Mouse (Mus musculus): ENCODE measurements around the gene Mmp11. TPM values are rescaled to one million over a fixed set of nuclear protein-coding genes. Genes with fewer than 3 reads are reported as not detected.
A peak's percentile ranks its signal among the peaks of the same experiment; 100 is the strongest.

Gene Mmp11
- polyA plus RNA-seq, 1 experiment from 2014 or later: 56.1 TPM

DNA sequence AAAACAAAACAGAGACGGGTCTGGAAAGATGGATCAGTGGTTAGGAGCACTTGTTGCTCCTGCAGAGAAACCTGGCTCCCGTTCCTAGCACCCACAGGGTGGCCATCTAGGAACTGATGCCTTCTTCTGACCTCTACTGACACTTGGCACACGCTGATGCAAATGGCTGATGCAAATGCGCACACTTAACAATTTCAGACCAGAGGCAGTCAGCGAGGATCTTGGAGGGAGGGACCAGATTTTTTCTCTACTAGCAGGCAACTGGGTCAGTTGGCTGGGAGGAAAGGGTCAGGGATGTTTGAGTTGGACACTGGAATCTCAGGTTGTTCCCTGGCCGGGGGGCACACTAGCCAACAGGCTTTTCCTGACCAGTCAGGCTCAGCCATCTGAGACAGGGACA, 3.4 kb downstream of the Mmp11 start, which contains the start of gene Chchd10:
Gene Chchd10, plus strand, starts transcription at position 240 of the 400 bp plus-strand sequence.
- 20% methylated on average over 6 of the region's 6 CpGs for WGBS
- Histone ChIP-seq H3K4me3 (ENCODE audit: low read depth, low read length) (peak within 1 kb of the TSS; percentile 64), H3K9ac (replicated peaks; ENCODE audit: low read length) (peak within 1 kb of the TSS; percentile 93), H3K27ac (replicated peaks; ENCODE audit: low read depth, low read length) (0 out of 2 replicates have a peak within 1 kb of the TSS, but pooled peaks have one; percentile 49), H3K4me2 (ENCODE audit: low read depth, low read length) (peak within 1 kb of the TSS; percentile 96), H3K4me1 (ENCODE audit: control insufficient read depth, insufficient read depth, low read length) (peaks cover 8% of the 10 kb centered on the region), H3K36me3 (replicated peaks; ENCODE audit: control insufficient read depth, insufficient read depth, low read depth, low read length) (no peaks in the 10 kb centered on the region), H3K9me3 (replicated peaks; ENCODE audit: control insufficient read depth, low read length) (no peaks in the 10 kb centered on the region), H3K27me3 (ENCODE audit: control insufficient read depth, insufficient read depth, low read length) (peaks cover 17% of the 10 kb centered on the region)
- no peak for ATAC-seq (replicated peaks; ENCODE audit: insufficient number of reproducible peaks, low FRiP score, low TSS enrichment, low read depth)
- no peak for DNase-seq (ENCODE audit: low spot score)

GRCm38 (mm10) chr10:75932081-75932678, 4.1 kb downstream of the Mmp11 start:
- Histone ChIP-seq H3K36me3 (replicated peaks; ENCODE audit: control insufficient read depth, insufficient read depth, low read depth, low read length) (no peaks in the 10 kb centered on the region), H3K4me2 (ENCODE audit: low read depth, low read length) (peak overlapping the region; percentile 96), H3K4me1 (ENCODE audit: control insufficient read depth, insufficient read depth, low read length) (peaks cover 8% of the 10 kb centered on the region), H3K27me3 (ENCODE audit: control insufficient read depth, insufficient read depth, low read length) (peaks cover 16% of the 10 kb centered on the region), H3K27ac (replicated peaks; ENCODE audit: low read depth, low read length) (0 out of 2 replicates have a peak overlapping the region, but pooled peaks have one; percentile 49), H3K4me3 (ENCODE audit: low read depth, low read length) (peak overlapping the region; percentile 64), H3K9ac (replicated peaks; ENCODE audit: low read length) (peak overlapping the region; percentile 93), H3K9me3 (replicated peaks; ENCODE audit: control insufficient read depth, low read length) (no peaks in the 10 kb centered on the region)
- peak; percentile 80 for ATAC-seq (replicated peaks; ENCODE audit: insufficient number of reproducible peaks, low FRiP score, low TSS enrichment, low read depth)
- 1% methylated on average over 30 of the region's 44 CpGs for WGBS
- DNase-seq (ENCODE audit: low spot score): peak; percentile 80

DNA sequence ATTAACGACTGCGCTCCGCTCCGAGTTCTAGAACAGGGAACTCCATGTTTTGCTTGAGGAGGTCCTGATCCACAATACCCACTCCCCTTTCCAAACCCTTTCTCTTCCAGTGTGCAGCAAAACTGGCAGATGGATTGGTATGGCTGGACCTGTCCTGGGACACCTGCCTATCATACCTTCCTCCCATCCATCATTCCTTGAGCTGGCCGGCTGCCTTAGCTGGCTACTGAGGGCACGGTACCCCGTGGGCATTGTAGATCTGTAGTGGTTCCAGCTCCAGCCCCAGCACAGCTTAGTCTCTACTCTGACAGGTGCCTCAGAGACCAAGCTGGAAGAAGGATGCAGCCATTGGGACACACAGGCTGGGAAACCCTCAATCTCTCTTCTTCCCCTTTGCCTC, 5.0 kb downstream of the Mmp11 start:
- no peak for DNase-seq (ENCODE audit: low spot score)
- ATAC-seq (replicated peaks; ENCODE audit: insufficient number of reproducible peaks, low FRiP score, low TSS enrichment, low read depth): no peak
- peaks cover 10% of the 10 kb centered on the region for H3K27me3 ChIP-seq (ENCODE audit: control insufficient read depth, insufficient read depth, low read length)
- WGBS: 14% methylated on average over 7 of the region's 7 CpGs
- H3K27ac ChIP-seq (replicated peaks; ENCODE audit: low read depth, low read length): no peak overlapping the region
- peaks cover 8% of the 10 kb centered on the region for H3K4me1 ChIP-seq (ENCODE audit: control insufficient read depth, insufficient read depth, low read length)
- peak overlapping the region; percentile 96 for H3K4me2 ChIP-seq (ENCODE audit: low read depth, low read length)
- H3K36me3 ChIP-seq (replicated peaks; ENCODE audit: control insufficient read depth, insufficient read depth, low read depth, low read length): no peaks in the 10 kb centered on the region
- H3K9ac ChIP-seq (replicated peaks; ENCODE audit: low read length): peak overlapping the region; percentile 93
- H3K9me3 ChIP-seq (replicated peaks; ENCODE audit: control insufficient read depth, low read length): no peaks in the 10 kb centered on the region
- peak overlapping the region; percentile 64 for H3K4me3 ChIP-seq (ENCODE audit: low read depth, low read length)

- Histone ChIP-seq H3K4me2 (ENCODE audit: low read depth, low read length) (peak overlapping the region; percentile 8; the same call in 1 of the 2 replicates), H3K9me3 (replicated peaks; ENCODE audit: control insufficient read depth, low read length) (no peaks in the 10 kb centered on the region), H3K4me3 (ENCODE audit: low read depth, low read length) (no peak overlapping the region), H3K9ac (replicated peaks; ENCODE audit: low read length) (no peak overlapping the region), H3K36me3 (replicated peaks; ENCODE audit: control insufficient read depth, insufficient read depth, low read depth, low read length) (no peaks in the 10 kb centered on the region), H3K27ac (replicated peaks; ENCODE audit: low read depth, low read length) (no peak overlapping the region), H3K4me1 (ENCODE audit: control insufficient read depth, insufficient read depth, low read length) (peaks cover 8% of the 10 kb centered on the region), H3K27me3 (ENCODE audit: control insufficient read depth, insufficient read depth, low read length) (peaks cover 2% of the 10 kb centered on the region)
- 23% methylated on average over 6 of the region's 6 CpGs for WGBS
- ATAC-seq (replicated peaks; ENCODE audit: insufficient number of reproducible peaks, low FRiP score, low TSS enrichment, low read depth) (no peak), DNase-seq (ENCODE audit: low spot score) (no peak)
These were observed 6.0 kb downstream of the Mmp11 start for GRCm38 (mm10) chr10:75930304-75930703.

DNA sequence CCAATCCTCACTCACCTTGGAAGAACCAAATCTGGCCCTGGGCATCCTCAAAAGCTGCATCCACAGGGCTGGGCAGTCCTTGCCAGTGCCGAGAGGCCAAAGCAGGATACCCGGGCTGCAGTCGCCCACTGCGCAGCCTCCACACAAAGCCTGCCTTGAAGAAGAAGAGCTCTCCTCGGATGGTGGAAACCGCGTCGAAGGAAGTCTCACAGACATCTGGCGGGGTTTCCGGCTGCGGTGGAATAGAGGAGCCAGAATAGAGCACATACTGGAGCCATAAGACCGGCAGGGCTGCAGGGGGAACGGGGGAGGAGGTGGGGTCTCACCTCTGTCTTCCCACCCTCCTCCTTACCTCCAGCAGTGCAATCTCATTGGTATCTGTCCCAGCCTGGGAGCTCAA, 9.9 kb downstream of the Mmp11 start:
- Histone ChIP-seq H3K4me2 (ENCODE audit: low read depth, low read length) (no peak overlapping the region), H3K27me3 (ENCODE audit: control insufficient read depth, insufficient read depth, low read length) (peaks cover 1% of the 10 kb centered on the region), H3K4me1 (ENCODE audit: control insufficient read depth, insufficient read depth, low read length) (peaks cover 4% of the 10 kb centered on the region), H3K9ac (replicated peaks; ENCODE audit: low read length) (no peak overlapping the region), H3K4me3 (ENCODE audit: low read depth, low read length) (no peak overlapping the region), H3K27ac (replicated peaks; ENCODE audit: low read depth, low read length) (no peak overlapping the region), H3K9me3 (replicated peaks; ENCODE audit: control insufficient read depth, low read length) (no peaks in the 10 kb centered on the region), H3K36me3 (replicated peaks; ENCODE audit: control insufficient read depth, insufficient read depth, low read depth, low read length) (no peaks in the 10 kb centered on the region)
- WGBS: 75% methylated on average over 13 of the region's 13 CpGs
- ATAC-seq (replicated peaks; ENCODE audit: insufficient number of reproducible peaks, low FRiP score, low TSS enrichment, low read depth): no peak
- no peak for DNase-seq (ENCODE audit: low spot score)

- no peak overlapping the region for H3K4me3 ChIP-seq (ENCODE audit: low read depth, low read length)
- no peak overlapping the region for H3K27ac ChIP-seq (replicated peaks; ENCODE audit: low read depth, low read length)
- no peaks in the 10 kb centered on the region for H3K36me3 ChIP-seq (replicated peaks; ENCODE audit: control insufficient read depth, insufficient read depth, low read depth, low read length)
- no peaks in the 10 kb centered on the region for H3K9me3 ChIP-seq (replicated peaks; ENCODE audit: control insufficient read depth, low read length)
- H3K4me1 ChIP-seq (ENCODE audit: control insufficient read depth, insufficient read depth, low read length): no peaks in the 10 kb centered on the region
- H3K9ac ChIP-seq (replicated peaks; ENCODE audit: low read length): no peak overlapping the region
- ATAC-seq (replicated peaks; ENCODE audit: insufficient number of reproducible peaks, low FRiP score, low TSS enrichment, low read depth) (no peak), DNase-seq (ENCODE audit: low spot score) (no peak)
- WGBS: 71% methylated on average over 2 of the region's 2 CpGs
- no peaks in the 10 kb centered on the region for H3K27me3 ChIP-seq (ENCODE audit: control insufficient read depth, insufficient read depth, low read length)
- H3K4me2 ChIP-seq (ENCODE audit: low read depth, low read length): no peak overlapping the region
These were observed 12.0 kb downstream of the Mmp11 start for GRCm38 (mm10) chr10:75924324-75924723.

GRCm38 (mm10) chr10:75921726-75922560, 14.4 kb downstream of the Mmp11 start:
- H3K9me3 ChIP-seq (replicated peaks; ENCODE audit: control insufficient read depth, low read length): no peaks in the 10 kb centered on the region
- peak overlapping the region; percentile 95; the same call in 1 of the 2 replicates for H3K27ac ChIP-seq (replicated peaks; ENCODE audit: low read depth, low read length)
- H3K36me3 ChIP-seq (replicated peaks; ENCODE audit: control insufficient read depth, insufficient read depth, low read depth, low read length): no peaks in the 10 kb centered on the region
- peak overlapping the region; percentile 98 for H3K9ac ChIP-seq (replicated peaks; ENCODE audit: low read length)
- no peaks in the 10 kb centered on the region for H3K4me1 ChIP-seq (ENCODE audit: control insufficient read depth, insufficient read depth, low read length)
- H3K4me3 ChIP-seq (ENCODE audit: low read depth, low read length): peak overlapping the region; percentile 95
- DNase-seq (ENCODE audit: low spot score) (no peak), ATAC-seq (replicated peaks; ENCODE audit: insufficient number of reproducible peaks, low FRiP score, low TSS enrichment, low read depth) (peak; percentile 31)
- no peaks in the 10 kb centered on the region for H3K27me3 ChIP-seq (ENCODE audit: control insufficient read depth, insufficient read depth, low read length)
- WGBS: 6% methylated on average over 22 of the region's 22 CpGs
- peak overlapping the region; percentile 75 for H3K4me2 ChIP-seq (ENCODE audit: low read depth, low read length)
